Mouse (Mus musculus) testis, adult 2 months (tissue): ENCODE measurements around the gene Pnpla5. TPM values are rescaled to one million over a fixed set of nuclear protein-coding genes. Genes with fewer than 3 reads are reported as not detected.
A peak's percentile ranks its signal among the peaks of the same experiment; 100 is the strongest.
"Not testable (repeated sequence)": the region's sequence is repeated elsewhere in the genome, so short reads cannot be mapped to it uniquely, and the experiment has no call there.

Source experiments
- H3K27ac ChIP-seq: fragments of 200-500 bp; 2 replicates; pipeline ENCODE4 v1.5.1; 2012; ENCODE audit warnings: low read depth, low read length; ENCODE audit not compliant: control insufficient read depth, insufficient read depth
- H3K27me3 ChIP-seq: fragments of 200-500 bp; 2 replicates; pipeline ENCODE4 v1.6.1; 2012; ENCODE audit warnings: mild to moderate bottlenecking, low read length, moderate library complexity; ENCODE audit not compliant: control insufficient read depth, insufficient read depth
- H3K36me3 ChIP-seq: fragments of 200-500 bp; 2 replicates; pipeline ENCODE4 v1.6.1; 2012; ENCODE audit warnings: mild to moderate bottlenecking, low read length; ENCODE audit not compliant: control insufficient read depth, insufficient read depth
- H3K4me1 ChIP-seq: fragments of 200-500 bp; 2 replicates; pipeline ENCODE4 v1.6.1; 2012; ENCODE audit warnings: low read length; ENCODE audit not compliant: control insufficient read depth, insufficient read depth
- H3K4me3 ChIP-seq: fragments of 200-500 bp; 2 replicates; pipeline ENCODE4 v1.5.1; 2012; ENCODE audit warnings: low read depth, mild to moderate bottlenecking, low read length, moderate library complexity, mixed read lengths; ENCODE audit not compliant: control insufficient read depth
- CTCF ChIP-seq: fragments of 200-500 bp; IDR thresholded peaks from 2 replicates; pipeline ENCODE4 v1.5.1; 2012; ENCODE audit warnings: low read depth, mild to moderate bottlenecking, inconsistent platforms, low read length, moderate library complexity; ENCODE audit not compliant: control insufficient read depth, insufficient read depth, insufficient replicate concordance
- POLR2A ChIP-seq: fragments of 200-500 bp; IDR thresholded peaks from 2 replicates; pipeline ENCODE4 v1.6.1; 2012; ENCODE audit warnings: low read depth, mild to moderate bottlenecking, inconsistent platforms, low read length, moderate library complexity; ENCODE audit not compliant: control insufficient read depth
- polyA plus RNA-seq: library from polyadenylated mRNA; depleted of rRNA; stranded (reverse); fragments of >200 nt; gene quantifications from 2 replicates; pipeline ENCODE4 v1.2.3, GENCODE M21; 2012

The Pnpla5 gene
- polyA plus RNA-seq, 1 experiment: not detected

GRCm38 (mm10) chr15:84115727-84116126 is 7.2 kb downstream of the Pnpla5 start:
- TF ChIP-seq CTCF: no peak
- no peaks in the 10 kb centered on the region for H3K36me3 ChIP-seq
- no peaks in the 10 kb centered on the region for H3K4me1 ChIP-seq

GRCm38 (mm10) chr15:84113873-84114272 is 9.1 kb downstream of the Pnpla5 start:
- no peak overlapping the region for H3K27ac ChIP-seq
- H3K36me3 ChIP-seq: no peaks in the 10 kb centered on the region
- no peak for TF ChIP-seq CTCF
- TF ChIP-seq POLR2A: no peak

More at GRCm38 (mm10) chr15:84115727-84116126, 7.2 kb downstream of the Pnpla5 start:
- no peak overlapping the region for H3K27ac ChIP-seq
- H3K4me3 ChIP-seq: no peak overlapping the region
- H3K27me3 ChIP-seq: no peaks in the 10 kb centered on the region

GRCm38 (mm10) chr15:84108899-84109298 is 14.1 kb downstream of the Pnpla5 start:
- Histone ChIP-seq H3K27ac (no peak overlapping the region), H3K4me3 (no peak overlapping the region), H3K36me3 (no peaks in the 10 kb centered on the region), H3K4me1 (peaks cover 11% of the 10 kb centered on the region), H3K27me3 (no peaks in the 10 kb centered on the region)
- TF ChIP-seq POLR2A: no peak
- no peak for TF ChIP-seq CTCF

More at GRCm38 (mm10) chr15:84113873-84114272, 9.1 kb downstream of the Pnpla5 start:
- Histone ChIP-seq H3K27me3 (no peaks in the 10 kb centered on the region), H3K4me1 (no peaks in the 10 kb centered on the region), H3K4me3 (no peak overlapping the region)

- H3K27me3 ChIP-seq: no peaks in the 10 kb centered on the region
- no peak for TF ChIP-seq POLR2A
- TF ChIP-seq CTCF: no peak
- no peak overlapping the region for H3K27ac ChIP-seq
- H3K4me1 ChIP-seq: peaks cover 11% of the 10 kb centered on the region
- H3K36me3 ChIP-seq: no peaks in the 10 kb centered on the region
- no peak overlapping the region; the same call in 1 of the 2 replicates for H3K4me3 ChIP-seq
Measured at GRCm38 (mm10) chr15:84105924-84106500, 17.0 kb downstream of the Pnpla5 start.

- peaks cover 11% of the 10 kb centered on the region for H3K4me1 ChIP-seq
- peak within 1 kb of the TSS; percentile 28 for H3K4me3 ChIP-seq
- H3K27me3 ChIP-seq: no peaks in the 10 kb centered on the region
- TF ChIP-seq POLR2A: no peak
- no peak within 1 kb of the TSS for H3K27ac ChIP-seq
- H3K36me3 ChIP-seq: no peaks in the 10 kb centered on the region
Measured at GRCm38 (mm10) chr15:84105105-84105923, 17.7 kb downstream of the Pnpla5 start, which contains the start of gene Sult4a1. TSS of gene Sult4a1 (minus strand) at chr15:84105754.

GRCm38 (mm10) chr15:84104626-84105025 is 18.3 kb downstream of the Pnpla5 start:
- Histone ChIP-seq H3K4me3 (no peak overlapping the region), H3K4me1 (peaks cover 11% of the 10 kb centered on the region), H3K27me3 (no peaks in the 10 kb centered on the region), H3K36me3 (no peaks in the 10 kb centered on the region), H3K27ac (no peak overlapping the region)
- TF ChIP-seq POLR2A (no peak), CTCF (no peak)

GRCm38 (mm10) chr15:84097536-84097935 is 25.4 kb downstream of the Pnpla5 start:
- not testable (repeated sequence) for H3K27me3 ChIP-seq, H3K4me3 ChIP-seq, H3K27ac ChIP-seq, H3K36me3 ChIP-seq, H3K4me1 ChIP-seq
